Mouse (Mus musculus) left cerebral cortex, postnatal 10 days (tissue): ENCODE results near the gene Hoxb13. TPM values are rescaled to one million over a fixed set of nuclear protein-coding genes. Genes with fewer than 3 reads are reported as not detected.
A peak's percentile ranks its signal among the peaks of the same experiment; 100 is the strongest.

Source experiments
- DNase-seq, 2 experiments: peaks; one replicate each; pipeline ENCODE4 v3.0.0; 2021 to 2022; ENCODE audit warnings: low spot score in 2 of 2, mixed read lengths in 1 of 2; ENCODE audit errors: extremely low spot score in 1 of 2
- intact Hi-C: fragments of 180-260 bp; cut with DNase I; formaldehyde crosslinking; loops from one replicate; pipeline ENCODE4 v1.15.1; 2025
- total RNA-seq, 2 experiments: library from RNA; stranded (reverse); gene quantifications; 2 replicates each; pipeline ENCODE4 v1.2.3; 2021

Gene Hoxb13
- total RNA-seq, 2 experiments from 2014 or later: not detected

DNA sequence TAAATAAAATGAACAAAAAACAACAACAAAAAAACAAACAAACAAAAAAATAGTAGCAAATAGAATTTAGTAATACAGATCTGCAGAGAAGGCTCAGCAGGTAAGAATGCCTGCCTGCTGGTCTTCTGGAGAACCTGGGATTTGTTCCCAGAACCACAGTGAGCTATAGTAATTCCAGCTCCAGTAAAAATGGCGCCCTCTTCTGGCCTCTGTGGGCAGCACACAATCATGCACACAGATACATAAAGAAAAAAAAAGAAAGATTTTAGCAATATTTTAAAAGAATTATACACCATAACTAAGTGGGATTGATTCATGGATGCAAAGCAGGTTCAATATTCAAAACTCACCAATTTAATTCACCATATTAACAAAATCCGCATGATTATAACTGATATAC is 29.7 kb downstream of the Hoxb13 start:
- intact Hi-C loops: no loop called here
- no peak for DNase-seq

DNA sequence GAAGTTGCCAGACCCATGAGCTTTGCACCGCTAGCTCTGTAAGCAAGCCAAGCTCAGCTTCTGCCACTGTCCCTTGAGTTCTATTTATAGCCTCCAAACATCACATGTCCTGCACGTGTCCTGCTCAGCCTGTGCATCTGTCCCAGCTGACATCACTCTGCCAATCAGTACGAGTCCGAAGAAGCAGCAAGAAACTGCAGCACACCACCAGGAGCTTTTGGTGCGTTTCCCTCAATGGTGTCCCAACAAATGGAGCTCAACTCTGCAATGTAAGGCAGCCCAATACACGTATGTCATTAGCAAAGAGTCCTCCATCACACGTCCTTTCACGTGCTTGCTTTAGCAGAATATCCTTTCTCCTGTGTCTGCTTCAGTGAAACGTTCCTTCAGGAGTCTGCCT is 33.6 kb downstream of the Hoxb13 start:
- intact Hi-C loops: no loop called here
- DNase-seq: no peak

- intact Hi-C loops: loop anchor here (5.0 kb wide), 1 partner anchor 143 kb away; no protein-coding TSS in a partner anchor
Observed at GRCm38 (mm10) chr11:96234906-96235305, 40.8 kb downstream of the Hoxb13 start.

DNA sequence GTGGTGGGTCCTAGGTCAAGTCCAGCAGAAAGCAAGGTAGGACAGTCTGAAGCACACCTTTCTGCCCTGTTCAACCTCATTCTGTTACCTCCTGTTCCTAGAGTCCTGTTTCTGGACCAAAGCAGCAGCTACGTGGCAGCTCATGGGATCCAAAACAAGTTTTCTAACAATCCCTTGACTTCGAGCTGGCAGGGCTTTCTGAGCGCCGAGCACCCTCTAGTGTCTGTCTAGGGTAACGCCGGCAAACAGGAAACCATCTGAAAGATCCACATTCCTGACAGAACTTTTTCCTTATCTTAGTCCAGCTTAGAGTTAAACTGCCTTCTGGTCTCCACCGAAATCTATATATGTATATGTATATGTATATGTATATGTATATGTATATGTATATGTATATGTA is 46.1 kb downstream of the Hoxb13 start:
- intact Hi-C loops: loop anchor here (2.0 kb wide), 1 partner anchor 95 kb away; no protein-coding TSS in a partner anchor
- peak; percentile 9 to 36 for DNase-seq

More at GRCm38 (mm10) chr11:96234906-96235305, 40.8 kb downstream of the Hoxb13 start:
- DNase-seq: peak in 1 of 2 experiments; percentile 39

Other genes with a start within 250 kb of the Hoxb13 start
- under 1 TPM; 0.10 to 0.75 TPM for gene Igf2bp1, start 188.4 kb upstream of the Hoxb13 start, total RNA-seq
- gene Gip, start 169.8 kb upstream of the Hoxb13 start, total RNA-seq: not detected
- 10 to 100 TPM; 87.1 to 96.3 TPM for gene Snf8, start 159.4 kb upstream of the Hoxb13 start, total RNA-seq
- gene Ube2z, start 128.9 kb upstream of the Hoxb13 start, total RNA-seq: 10 to 100 TPM; 63.0 to 64.2 TPM
- gene Atp5g1, start 118.6 kb upstream of the Hoxb13 start, total RNA-seq: 100 to 1,000 TPM; 556 to 586 TPM
- not detected for gene Calcoco2, start 82.4 kb upstream of the Hoxb13 start, total RNA-seq
- under 1 TPM; 0.24 to 0.53 TPM for gene Ttll6, start 60.5 kb upstream of the Hoxb13 start, total RNA-seq
- gene Hoxb9, start 77.1 kb downstream of the Hoxb13 start, total RNA-seq: not detected
- not detected for gene Hoxb8, start 87.6 kb downstream of the Hoxb13 start, total RNA-seq
- not detected for gene Hoxb7, start 92.3 kb downstream of the Hoxb13 start, total RNA-seq
- not detected for gene Hoxb6, start 98.2 kb downstream of the Hoxb13 start, total RNA-seq
- not detected for gene Hoxb5, start 109.0 kb downstream of the Hoxb13 start, total RNA-seq
- not detected for gene Hoxb4, start 124.0 kb downstream of the Hoxb13 start, total RNA-seq
- gene Hoxb3, start 129.0 kb downstream of the Hoxb13 start, total RNA-seq: not detected
- not detected for gene Hoxb2, start 156.2 kb downstream of the Hoxb13 start, total RNA-seq
- gene Hoxb1, start 171.4 kb downstream of the Hoxb13 start, total RNA-seq: not detected